Mouse (Mus musculus) testis, adult 2 months (tissue): Measurements from ENCODE around the gene Gadd45g.

ENCODE experiments used
- CTCF ChIP-seq: fragments of 200-500 bp; IDR thresholded peaks from 2 replicates; pipeline ENCODE4 v1.5.1; 2012; ENCODE audit warnings: low read depth, mild to moderate bottlenecking, inconsistent platforms, low read length, moderate library complexity; ENCODE audit not compliant: control insufficient read depth, insufficient read depth, insufficient replicate concordance
- POLR2A ChIP-seq: fragments of 200-500 bp; IDR thresholded peaks from 2 replicates; pipeline ENCODE4 v1.6.1; 2012; ENCODE audit warnings: low read depth, mild to moderate bottlenecking, inconsistent platforms, low read length, moderate library complexity; ENCODE audit not compliant: control insufficient read depth

DNA sequence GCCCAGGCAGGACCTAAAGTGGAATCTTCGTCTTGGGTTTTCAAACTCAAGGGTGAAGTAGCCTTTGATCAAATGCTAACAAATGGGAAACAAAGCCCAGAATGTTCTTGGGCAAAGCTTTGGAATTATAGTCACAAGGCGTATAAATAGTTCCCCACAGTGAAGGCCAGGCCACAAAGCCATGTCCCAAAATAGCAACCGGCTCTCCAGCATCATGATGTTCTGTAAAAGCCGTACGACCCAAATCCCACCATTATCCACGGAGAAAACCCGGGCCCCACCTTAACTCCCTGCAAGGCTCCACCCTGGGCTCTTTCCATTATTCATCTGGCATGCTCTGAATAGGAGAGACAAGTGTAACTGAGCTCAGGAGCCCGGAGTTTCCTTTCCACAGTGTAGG, 32.3 kb downstream of the Gadd45g start:
- no peak for TF ChIP-seq CTCF
- TF ChIP-seq POLR2A: no peak
